Mouse (Mus musculus) midbrain, embryonic 15.5 days (tissue): ENCODE results near the gene Morc4. TPM values are rescaled to one million over a fixed set of nuclear protein-coding genes. Genes with fewer than 3 reads are reported as not detected.

Source experiments
- ATAC-seq: fragments of 200-750 bp; cut with Nextera tagmentation; replicated peaks from 2 replicates; pipeline ENCODE4 v1.8.0; 2017; ENCODE audit warnings: moderate TSS enrichment
- H3K27ac ChIP-seq: fragments of 300-500 bp; sonication (generic); 2 replicates; pipeline ENCODE4 v1.5.1; 2015; ENCODE audit warnings: mild to moderate bottlenecking, inconsistent platforms
- H3K27me3 ChIP-seq: fragments of 300-500 bp; sonication (generic); replicated peaks from 2 replicates; pipeline ENCODE4 v1.6.1; 2015; ENCODE audit warnings: inconsistent platforms
- H3K36me3 ChIP-seq: fragments of 300-500 bp; sonication (generic); replicated peaks from 2 replicates; pipeline ENCODE4 v1.6.1; 2015; ENCODE audit warnings: inconsistent platforms
- H3K4me1 ChIP-seq: fragments of 300-500 bp; sonication (generic); 2 replicates; pipeline ENCODE4 v1.6.1; 2015; ENCODE audit warnings: inconsistent platforms
- H3K4me2 ChIP-seq: fragments of 300-500 bp; sonication (generic); 2 replicates; pipeline ENCODE4 v1.6.1; 2015; ENCODE audit warnings: inconsistent platforms, mild to moderate bottlenecking, moderate library complexity
- H3K4me3 ChIP-seq: fragments of 300-500 bp; sonication (generic); 2 replicates; pipeline ENCODE4 v1.5.1; 2015; ENCODE audit warnings: mild to moderate bottlenecking, inconsistent platforms
- H3K9ac ChIP-seq: fragments of 300-500 bp; sonication (generic); 2 replicates; pipeline ENCODE4 v1.6.1; 2015; ENCODE audit warnings: mild to moderate bottlenecking, inconsistent platforms
- H3K9me3 ChIP-seq: fragments of 300-500 bp; sonication (generic); 2 replicates; pipeline ENCODE4 v1.6.1; 2016; ENCODE audit warnings: inconsistent platforms
- WGBS: fragments of 180-500 bp; shearing (Covaris S2); methylation state at CpG from one replicate; pipeline ENCODE4 v1.1.7; 2015; ENCODE audit warnings: mixed read lengths; 5-methylcytosine and 5-hydroxymethylcytosine counted together
- polyA plus RNA-seq: library from polyadenylated mRNA; unstranded; fragments of >200 nt; fragmentation: Nextera tagmentation; extraction: Ambion mirVana; gene quantifications from 2 replicates; pipeline ENCODE4 v1.2.1, GENCODE M21; 2015

Morc4 gene
- polyA plus RNA-seq, 1 experiment from 2014 or later = 4.9 TPM

GRCm38 (mm10) chrX:139777357-139777756 lies 94.1 kb downstream of the Morc4 start:
- ATAC-seq = no peak
- Histone ChIP-seq H3K9me3 (no peaks in the 10 kb centered on the region), H3K4me3 (no peak overlapping the region), H3K27ac (no peak overlapping the region), H3K27me3 (peaks cover 9% of the 10 kb centered on the region; the same call in 1 of the 2 replicates), H3K4me1 (no peaks in the 10 kb centered on the region), H3K9ac (no peak overlapping the region), H3K36me3 (no peaks in the 10 kb centered on the region), H3K4me2 (no peak overlapping the region)
- 53% methylated on average over 4 of the region's 4 CpGs for WGBS

DNA sequence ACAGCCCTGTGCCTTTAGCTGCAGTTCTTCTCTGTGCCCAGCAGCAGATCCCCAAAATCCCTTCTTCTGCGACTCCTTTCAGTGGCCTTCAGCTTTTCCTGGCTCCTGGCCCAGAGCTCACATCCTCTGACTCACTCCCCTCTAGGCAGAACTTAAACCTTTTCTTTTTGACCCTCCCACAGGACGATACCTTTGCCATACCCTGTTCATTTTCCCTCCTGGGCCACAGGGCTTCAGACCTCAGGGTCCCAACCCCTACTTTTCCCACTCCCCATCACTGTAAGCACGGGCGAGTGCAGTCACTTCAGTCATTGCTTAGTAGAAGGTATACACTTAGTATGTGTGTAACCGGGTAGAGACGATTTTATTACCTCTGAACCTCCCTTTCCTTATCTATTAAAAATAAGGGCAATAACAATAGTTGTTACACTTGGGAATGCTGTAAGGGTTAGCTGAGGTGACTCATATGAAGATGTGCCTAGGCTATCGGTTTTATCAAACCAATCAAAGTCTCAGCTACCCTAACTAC lies 96.3 kb downstream of the Morc4 start:
- H3K9ac ChIP-seq = no peak overlapping the region
- H3K4me1 ChIP-seq = no peaks in the 10 kb centered on the region
- H3K4me3 ChIP-seq = no peak overlapping the region
- no peaks in the 10 kb centered on the region for H3K36me3 ChIP-seq
- no peak for ATAC-seq
- no peak overlapping the region for H3K4me2 ChIP-seq
- no peak overlapping the region for H3K27ac ChIP-seq
- no peaks in the 10 kb centered on the region for H3K9me3 ChIP-seq
- WGBS = 77% methylated on average over 7 of the region's 7 CpGs
- H3K27me3 ChIP-seq = peaks cover 4% of the 10 kb centered on the region; the same call in 1 of the 2 replicates

GRCm38 (mm10) chrX:139774309-139775083 lies 97.0 kb downstream of the Morc4 start:
- Histone ChIP-seq H3K27me3 (peaks cover 4% of the 10 kb centered on the region; the same call in 1 of the 2 replicates), H3K4me3 (no peak overlapping the region), H3K36me3 (no peaks in the 10 kb centered on the region), H3K4me1 (no peaks in the 10 kb centered on the region), H3K9me3 (no peaks in the 10 kb centered on the region), H3K4me2 (no peak overlapping the region), H3K9ac (no peak overlapping the region), H3K27ac (no peak overlapping the region)
- 37% methylated on average over 18 of the region's 18 CpGs for WGBS
- ATAC-seq = 0 out of 2 replicates have a peak, but pooled peaks have one; percentile 34

Other genes starting within 250 kb of the Morc4 start
- gene Tbc1d8b, start 186.7 kb downstream of the Morc4 start, polyA plus RNA-seq = 0.65 and 0.82 TPM in 2 replicates
- not detected in 2 replicates for gene Gm15013, start 157.2 kb downstream of the Morc4 start, polyA plus RNA-seq
- gene Ripply1, start 89.3 kb downstream of the Morc4 start, polyA plus RNA-seq = not detected in 2 replicates
- 0.59 and 0.77 TPM in 2 replicates for gene Cldn2, start 70.8 kb downstream of the Morc4 start, polyA plus RNA-seq
- 5.3 TPM in 2 replicates for gene Rbm41, start 126.9 kb upstream of the Morc4 start, polyA plus RNA-seq
- 2.2 and 2.5 TPM in 2 replicates for gene Nup62cl, start 191.0 kb upstream of the Morc4 start, polyA plus RNA-seq
- gene Pih1h3b, start 191.2 kb upstream of the Morc4 start, polyA plus RNA-seq = not detected in 2 replicates